Mouse (Mus musculus) midbrain, embryonic 11.5 days (tissue): ENCODE data around the gene Wtap. TPM values are rescaled to one million over a fixed set of nuclear protein-coding genes. Genes with fewer than 3 reads are reported as not detected.
"Not testable (repeated sequence)": the region's sequence is repeated elsewhere in the genome, so short reads cannot be mapped to it uniquely, and the experiment has no call there.

ENCODE experiments used
- ATAC-seq: fragments of 200-750 bp; cut with Nextera tagmentation; 2 replicates; pipeline ENCODE4 v1.8.0; 2017; ENCODE audit warnings: moderate TSS enrichment, moderate library complexity; ENCODE audit not compliant: low FRiP score
- DNase-seq: peaks from one replicate; pipeline ENCODE4 v3.0.0; 2015; ENCODE audit warnings: low spot score; ENCODE audit errors: missing footprints
- H3K27ac ChIP-seq: fragments of 300-500 bp; sonication (generic); 2 replicates; pipeline ENCODE4 v1.5.1; 2014; ENCODE audit warnings: low read depth, low read length
- H3K27me3 ChIP-seq: fragments of 300-500 bp; sonication (generic); 2 replicates; pipeline ENCODE4 v1.6.1; 2014; ENCODE audit warnings: mild to moderate bottlenecking, low read length, moderate library complexity, mixed read lengths; ENCODE audit not compliant: control insufficient read depth, insufficient read depth
- H3K36me3 ChIP-seq: fragments of 300-500 bp; sonication (generic); 2 replicates; pipeline ENCODE4 v1.6.1; 2014; ENCODE audit warnings: mild to moderate bottlenecking, low read length, moderate library complexity, mixed read lengths; ENCODE audit not compliant: control insufficient read depth, insufficient read depth
- H3K4me1 ChIP-seq: fragments of 300-500 bp; sonication (generic); 2 replicates; pipeline ENCODE4 v1.6.1; 2014; ENCODE audit warnings: low read length; ENCODE audit not compliant: control insufficient read depth, insufficient read depth
- H3K4me2 ChIP-seq: fragments of 300-500 bp; sonication (generic); 2 replicates; pipeline ENCODE4 v1.6.1; 2014; ENCODE audit warnings: mild to moderate bottlenecking, moderate library complexity
- H3K4me3 ChIP-seq: fragments of 300-500 bp; sonication (generic); 2 replicates; pipeline ENCODE4 v1.5.1; 2014; ENCODE audit warnings: low read depth, low read length
- H3K9ac ChIP-seq: fragments of 300-500 bp; sonication (generic); 2 replicates; pipeline ENCODE4 v1.6.1; 2014; ENCODE audit warnings: low read length
- H3K9me3 ChIP-seq: fragments of 300-500 bp; sonication (generic); 2 replicates; pipeline ENCODE4 v1.6.1; 2016; ENCODE audit warnings: low read length; ENCODE audit not compliant: control insufficient read depth
- WGBS: fragments of 180-500 bp; shearing (Covaris S2); extraction: QIAGEN DNeasy Blood & Tissue Kit; methylation state at CpG from one replicate; pipeline ENCODE4 v1.1.7; 2014; 5-methylcytosine and 5-hydroxymethylcytosine counted together
- polyA plus RNA-seq: library from polyadenylated mRNA; unstranded; fragments of >200 nt; fragmentation: Nextera tagmentation; extraction: Ambion mirVana; gene quantifications from 2 replicates; pipeline ENCODE4 v1.2.1, GENCODE M21; 2014

Gene Wtap
- polyA plus RNA-seq, 1 experiment from 2014 or later, result 144 TPM

- peaks cover 17% of the 10 kb centered on the region; the same call in 1 of the 2 replicates for H3K36me3 ChIP-seq
- no peak for ATAC-seq
Measured at GRCm38 (mm10) chr17:12983988-12984387, 10.0 kb downstream of the Wtap start.

GRCm38 (mm10) chr17:12978546-12978945 lies 15.4 kb downstream of the Wtap start:
- H3K4me3 ChIP-seq, result no peak overlapping the region
- ATAC-seq (no peak), DNase-seq (no peak)
- no peak overlapping the region for H3K4me2 ChIP-seq
- no peaks in the 10 kb centered on the region for H3K4me1 ChIP-seq
- no peak overlapping the region for H3K27ac ChIP-seq
- H3K9me3 ChIP-seq, result no peaks in the 10 kb centered on the region
- H3K36me3 ChIP-seq, result peaks cover 20% of the 10 kb centered on the region
- WGBS, result 96% methylated on average over 1 of the region's 1 CpGs
- no peak overlapping the region for H3K9ac ChIP-seq
- H3K27me3 ChIP-seq, result no peaks in the 10 kb centered on the region

More at GRCm38 (mm10) chr17:12983988-12984387, 10.0 kb downstream of the Wtap start:
- DNase-seq, result peak; percentile 33
- no peak overlapping the region for H3K4me3 ChIP-seq
- 88% methylated on average over 2 of the region's 2 CpGs for WGBS
- no peak overlapping the region for H3K27ac ChIP-seq
- no peak overlapping the region for H3K9ac ChIP-seq
- H3K9me3 ChIP-seq, result no peaks in the 10 kb centered on the region
- no peak overlapping the region for H3K4me2 ChIP-seq
- no peaks in the 10 kb centered on the region for H3K4me1 ChIP-seq
- H3K27me3 ChIP-seq, result no peaks in the 10 kb centered on the region

- no peak for ATAC-seq
- DNase-seq, result no peak
- H3K4me2 ChIP-seq, result no peak overlapping the region
- H3K9me3 ChIP-seq, result no peaks in the 10 kb centered on the region
- WGBS, result 88% methylated on average over 2 of the region's 2 CpGs
- H3K9ac ChIP-seq, result no peak overlapping the region
- no peak overlapping the region for H3K4me3 ChIP-seq
- no peak overlapping the region for H3K27ac ChIP-seq
- no peaks in the 10 kb centered on the region for H3K4me1 ChIP-seq
- no peaks in the 10 kb centered on the region for H3K27me3 ChIP-seq
- H3K36me3 ChIP-seq, result peaks cover 5% of the 10 kb centered on the region
Measured at GRCm38 (mm10) chr17:12973851-12974250, 20.1 kb downstream of the Wtap start.

GRCm38 (mm10) chr17:12967173-12967572 lies 26.8 kb downstream of the Wtap start:
- H3K4me3 ChIP-seq, result no peak overlapping the region
- no peak overlapping the region for H3K4me2 ChIP-seq
- H3K36me3 ChIP-seq, result peaks cover 5% of the 10 kb centered on the region; the same call in 1 of the 2 replicates
- no peak overlapping the region for H3K9ac ChIP-seq
- no peaks in the 10 kb centered on the region for H3K4me1 ChIP-seq
- ATAC-seq, result no peak
- H3K9me3 ChIP-seq, result no peaks in the 10 kb centered on the region
- DNase-seq, result no peak
- H3K27me3 ChIP-seq, result no peaks in the 10 kb centered on the region
- WGBS, result 100% methylated on average over 2 of the region's 2 CpGs
- no peak overlapping the region for H3K27ac ChIP-seq

GRCm38 (mm10) chr17:12963476-12963875 lies 30.5 kb downstream of the Wtap start:
- Histone ChIP-seq H3K9ac (no peak overlapping the region), H3K9me3 (no peaks in the 10 kb centered on the region), H3K4me1 (peaks cover 7% of the 10 kb centered on the region), H3K4me3 (no peak overlapping the region), H3K4me2 (no peak overlapping the region), H3K27me3 (no peaks in the 10 kb centered on the region), H3K36me3 (peaks cover 8% of the 10 kb centered on the region; the same call in 1 of the 2 replicates), H3K27ac (no peak overlapping the region)
- 88% methylated on average over 3 of the region's 3 CpGs for WGBS
- DNase-seq (no peak), ATAC-seq (no peak)

- Histone ChIP-seq H3K4me3 (peak within 1 kb of the TSS; percentile 68), H3K9me3 (no peaks in the 10 kb centered on the region), H3K27me3 (no peaks in the 10 kb centered on the region), H3K36me3 (peaks cover 3% of the 10 kb centered on the region; the same call in 1 of the 2 replicates), H3K4me2 (peak within 1 kb of the TSS; percentile 69), H3K9ac (peak within 1 kb of the TSS; percentile 70), H3K27ac (peak within 1 kb of the TSS; percentile 75), H3K4me1 (peaks cover 7% of the 10 kb centered on the region)
- ATAC-seq (peak; percentile 99), DNase-seq (peak; percentile 99)
- under 1% methylated on average over 42 of the region's 42 CpGs for WGBS
Measured at GRCm38 (mm10) chr17:12960331-12960873, 33.6 kb downstream of the Wtap start, which contains the start of gene Acat2. Gene Acat2, minus strand, starts transcription at chr17:12960747.

GRCm38 (mm10) chr17:12959377-12959776 lies 34.6 kb downstream of the Wtap start:
- Histone ChIP-seq H3K4me2 (peak overlapping the region; percentile 37), H3K4me3 (peak overlapping the region; percentile 19; the same call in 1 of the 2 replicates)
- H3K4me1 ChIP-seq, ATAC-seq, H3K9me3 ChIP-seq, H3K9ac ChIP-seq, H3K27me3 ChIP-seq, H3K27ac ChIP-seq, H3K36me3 ChIP-seq, DNase-seq: not testable (repeated sequence)
- WGBS, result 0% methylated on average over 1 of the region's 2 CpGs

GRCm38 (mm10) chr17:12956664-12957063 lies 37.3 kb downstream of the Wtap start:
- DNase-seq (no peak), ATAC-seq (no peak)
- no peak overlapping the region for H3K9ac ChIP-seq
- no peak overlapping the region for H3K27ac ChIP-seq
- 95% methylated on average over 8 of the region's 8 CpGs for WGBS
- H3K36me3 ChIP-seq, result peaks cover 6% of the 10 kb centered on the region
- peaks cover 7% of the 10 kb centered on the region for H3K4me1 ChIP-seq
- no peaks in the 10 kb centered on the region for H3K9me3 ChIP-seq
- H3K27me3 ChIP-seq, result no peaks in the 10 kb centered on the region
- no peak overlapping the region for H3K4me3 ChIP-seq
- H3K4me2 ChIP-seq, result no peak overlapping the region

GRCm38 (mm10) chr17:12949669-12950068 lies 44.3 kb downstream of the Wtap start:
- no peak for ATAC-seq
- no peaks in the 10 kb centered on the region for H3K4me1 ChIP-seq
- no peak overlapping the region for H3K4me3 ChIP-seq
- H3K27me3 ChIP-seq, result no peaks in the 10 kb centered on the region
- no peak overlapping the region for H3K9ac ChIP-seq
- no peaks in the 10 kb centered on the region for H3K9me3 ChIP-seq
- WGBS, result 96% methylated on average over 5 of the region's 5 CpGs
- peaks cover 24% of the 10 kb centered on the region for H3K36me3 ChIP-seq
- no peak overlapping the region for H3K27ac ChIP-seq
- DNase-seq, result no peak
- H3K4me2 ChIP-seq, result no peak overlapping the region
